Mouse (Mus musculus): ENCODE data around the gene Cox8a. TPM values are rescaled to one million over a fixed set of nuclear protein-coding genes. Genes with fewer than 3 reads are reported as not detected.

Cox8a gene
- polyA plus RNA-seq, 2 experiments: 478 to 909 TPM

DNA sequence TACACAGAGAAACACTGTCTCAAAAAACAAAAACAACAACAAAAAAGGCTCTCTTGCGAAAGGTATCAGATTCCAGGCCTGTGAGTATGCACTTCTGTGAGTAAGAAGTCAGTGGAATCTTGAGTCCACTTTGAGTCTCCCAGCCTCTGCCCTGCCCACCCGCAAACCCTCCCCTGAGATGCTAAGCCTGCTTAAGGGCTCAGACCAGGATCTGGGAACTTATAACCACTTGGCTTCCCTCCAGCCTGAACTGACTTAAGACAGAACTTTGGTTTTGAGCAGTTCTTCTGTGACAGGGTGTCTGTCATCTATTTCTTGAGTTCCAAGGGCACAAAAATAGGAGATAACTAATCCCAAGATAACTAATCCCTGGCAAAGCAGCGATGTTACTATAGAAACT is 4.4 kb downstream of the Cox8a start:
- 96% methylated on average over 3 of the region's 3 CpGs for WGBS
- ATAC-seq (ENCODE audit: low FRiP score, low read depth) (no peak), DNase-seq (ENCODE audit: low spot score) (no peak)
- Histone ChIP-seq H3K9me3 (ENCODE audit: control insufficient read depth, low read length) (no peaks in the 10 kb centered on the region), H3K27ac (replicated peaks; ENCODE audit: low read depth, low read length) (no peak overlapping the region), H3K36me3 (ENCODE audit: control insufficient read depth, insufficient read depth, low read length) (peaks cover 40% of the 10 kb centered on the region), H3K4me1 (ENCODE audit: control insufficient read depth, insufficient read depth, low read length) (peaks cover 11% of the 10 kb centered on the region), H3K27me3 (ENCODE audit: control insufficient read depth, insufficient read depth, low read length) (no peaks in the 10 kb centered on the region), H3K4me2 (replicated peaks; ENCODE audit: low read depth, low read length, severe bottlenecking) (no peak overlapping the region), H3K4me3 (replicated peaks; ENCODE audit: low read length) (no peak overlapping the region), H3K9ac (ENCODE audit: low read depth, low read length, severe bottlenecking) (no peak overlapping the region)
- no peak for TF ChIP-seq POLR2A (IDR thresholded peaks at IDR 0.05; ENCODE audit: borderline replicate concordance, extremely low read depth, insufficient read depth, insufficient read length)

GRCm38 (mm10) chr19:7212216-7212615 is 5.2 kb downstream of the Cox8a start:
- 71% methylated on average over 1 of the region's 1 CpGs for WGBS

DNA sequence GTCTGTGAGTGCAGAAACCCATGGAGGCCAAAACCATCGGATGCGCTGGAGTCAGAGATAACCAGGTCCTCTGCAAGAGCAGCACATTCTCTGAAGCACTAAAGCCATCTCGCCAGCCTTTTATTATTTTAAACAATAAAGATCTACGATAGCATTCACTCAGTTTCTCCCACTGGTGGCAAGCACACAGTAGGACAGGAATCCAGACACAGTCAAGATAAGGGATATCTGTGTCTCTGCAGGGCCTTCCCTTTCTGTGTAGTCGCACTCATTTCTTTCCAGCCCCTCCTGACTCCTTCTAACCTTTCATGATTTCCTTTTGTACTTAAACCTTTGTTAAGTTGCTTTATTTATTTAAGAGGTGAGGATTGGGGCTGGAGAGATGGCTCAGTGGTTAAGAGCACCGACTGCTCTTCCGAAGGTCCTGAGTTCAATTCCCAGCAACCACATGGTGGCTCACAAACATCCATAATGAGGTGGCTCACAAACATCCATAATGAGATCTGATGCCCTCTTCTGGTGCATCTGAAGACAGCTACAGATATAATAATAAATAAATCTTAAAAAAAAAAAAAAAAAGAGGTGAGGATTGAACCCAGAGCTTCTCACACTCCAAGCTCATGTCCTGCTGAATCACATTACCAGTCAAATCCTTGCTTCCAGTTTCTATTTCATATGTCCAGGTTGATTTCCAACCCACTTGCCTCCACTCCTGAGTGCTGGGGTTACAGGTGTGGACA is 7.3 kb downstream of the Cox8a start:
- no peak for TF ChIP-seq POLR2A (IDR thresholded peaks at IDR 0.05; ENCODE audit: borderline replicate concordance, extremely low read depth, insufficient read depth, insufficient read length)
- no peak overlapping the region for H3K27ac ChIP-seq (replicated peaks; ENCODE audit: low read depth, low read length)
- no peaks in the 10 kb centered on the region for H3K9me3 ChIP-seq (ENCODE audit: control insufficient read depth, low read length)
- no peak overlapping the region for H3K9ac ChIP-seq (ENCODE audit: low read depth, low read length, severe bottlenecking)
- peaks cover 11% of the 10 kb centered on the region for H3K4me1 ChIP-seq (ENCODE audit: control insufficient read depth, insufficient read depth, low read length)
- 90% methylated on average over 7 of the region's 7 CpGs for WGBS
- no peak for DNase-seq (ENCODE audit: low spot score)
- no peak for ATAC-seq (ENCODE audit: low FRiP score, low read depth)
- no peak overlapping the region for H3K4me2 ChIP-seq (replicated peaks; ENCODE audit: low read depth, low read length, severe bottlenecking)
- peaks cover 32% of the 10 kb centered on the region for H3K36me3 ChIP-seq (ENCODE audit: control insufficient read depth, insufficient read depth, low read length)
- no peak overlapping the region for H3K4me3 ChIP-seq (replicated peaks; ENCODE audit: low read length)
- no peaks in the 10 kb centered on the region for H3K27me3 ChIP-seq (ENCODE audit: control insufficient read depth, insufficient read depth, low read length)

More at GRCm38 (mm10) chr19:7212216-7212615, 5.2 kb downstream of the Cox8a start:
- DNase-seq (ENCODE audit: low spot score): no peak
- Histone ChIP-seq H3K4me1 (ENCODE audit: control insufficient read depth, insufficient read depth, low read length) (peaks cover 8% of the 10 kb centered on the region), H3K4me2 (replicated peaks; ENCODE audit: low read depth, low read length, severe bottlenecking) (no peak overlapping the region), H3K9me3 (ENCODE audit: control insufficient read depth, low read length) (no peaks in the 10 kb centered on the region), H3K27ac (replicated peaks; ENCODE audit: low read depth, low read length) (no peak overlapping the region), H3K4me3 (replicated peaks; ENCODE audit: low read length) (no peak overlapping the region), H3K27me3 (ENCODE audit: control insufficient read depth, insufficient read depth, low read length) (no peaks in the 10 kb centered on the region), H3K9ac (ENCODE audit: low read depth, low read length, severe bottlenecking) (no peak overlapping the region), H3K36me3 (ENCODE audit: control insufficient read depth, insufficient read depth, low read length) (peaks cover 40% of the 10 kb centered on the region)
- no peak for ATAC-seq (ENCODE audit: low FRiP score, low read depth)
- TF ChIP-seq POLR2A (IDR thresholded peaks at IDR 0.05; ENCODE audit: borderline replicate concordance, extremely low read depth, insufficient read depth, insufficient read length): no peak

DNA sequence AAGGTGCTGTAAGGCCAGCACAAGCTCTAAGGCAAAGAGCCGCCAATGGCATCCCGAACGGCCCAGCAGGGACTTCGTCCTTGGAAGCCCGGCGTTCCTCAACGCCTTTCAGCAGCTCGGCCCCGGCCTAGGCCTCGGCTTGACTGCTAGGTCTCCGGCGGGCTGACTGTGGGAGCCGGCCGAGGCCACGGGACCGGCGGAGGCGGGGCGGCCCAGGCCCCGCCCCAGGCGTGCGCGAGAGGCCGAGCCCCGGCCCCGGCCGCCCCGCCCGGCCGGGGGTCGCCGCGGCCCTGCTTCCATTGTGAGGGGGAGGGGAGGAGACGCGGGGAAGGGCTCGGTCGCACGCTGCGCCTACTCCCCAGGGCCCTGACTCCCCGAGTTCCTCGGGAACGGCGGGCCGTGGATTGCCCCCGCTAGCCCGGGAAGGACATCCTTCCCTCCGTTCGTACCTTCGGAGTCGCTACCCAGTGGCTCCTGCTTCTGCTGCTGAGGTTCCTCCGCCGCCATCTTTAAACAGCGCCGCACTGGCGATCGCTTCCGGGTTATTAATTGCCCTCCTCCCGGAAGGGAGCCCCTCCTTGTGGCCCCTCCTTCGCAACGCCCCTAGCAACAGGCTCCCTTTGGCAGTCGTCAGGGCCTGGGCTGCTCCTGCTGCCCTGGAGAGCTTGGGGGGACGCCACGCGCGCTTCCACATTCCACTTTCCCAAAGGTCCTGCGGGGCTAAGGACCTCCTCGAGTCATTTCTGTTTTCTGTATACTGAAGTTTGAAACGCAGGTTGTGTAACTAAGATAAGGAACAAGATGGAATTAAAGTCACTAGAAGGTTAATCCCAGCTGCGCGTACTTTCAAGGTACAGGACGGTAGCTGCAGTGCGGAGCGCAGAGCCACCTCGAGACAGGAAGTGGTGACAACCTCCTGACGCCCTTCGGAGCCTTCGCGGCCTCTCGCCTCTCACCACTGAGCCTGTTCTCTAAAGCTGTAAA is 11.4 kb downstream of the Cox8a start, which contains the start of gene Otub1:
Gene Otub1, minus strand, starts transcription at position 564 of the 984 bp plus-strand sequence.
- H3K4me3 ChIP-seq (replicated peaks; ENCODE audit: low read length): peak within 1 kb of the TSS; percentile 78
- WGBS: under 1% methylated on average over 59 of the region's 79 CpGs
- H3K27me3 ChIP-seq (ENCODE audit: control insufficient read depth, insufficient read depth, low read length): no peaks in the 10 kb centered on the region
- peak within 1 kb of the TSS; percentile 95 for H3K27ac ChIP-seq (replicated peaks; ENCODE audit: low read depth, low read length)
- TF ChIP-seq POLR2A (IDR thresholded peaks at IDR 0.05; ENCODE audit: borderline replicate concordance, extremely low read depth, insufficient read depth, insufficient read length): peak; percentile 56; the same call in 1 of the 2 replicates
- peak within 1 kb of the TSS; percentile 78 for H3K9ac ChIP-seq (ENCODE audit: low read depth, low read length, severe bottlenecking)
- peak within 1 kb of the TSS; percentile 62 for H3K4me2 ChIP-seq (replicated peaks; ENCODE audit: low read depth, low read length, severe bottlenecking)
- peaks cover 27% of the 10 kb centered on the region for H3K36me3 ChIP-seq (ENCODE audit: control insufficient read depth, insufficient read depth, low read length)
- DNase-seq (ENCODE audit: low spot score): peak; percentile 97
- ATAC-seq (ENCODE audit: low FRiP score, low read depth): peak; percentile 96
- no peaks in the 10 kb centered on the region for H3K9me3 ChIP-seq (ENCODE audit: control insufficient read depth, low read length)
- H3K4me1 ChIP-seq (ENCODE audit: control insufficient read depth, insufficient read depth, low read length): peaks cover 18% of the 10 kb centered on the region

DNA sequence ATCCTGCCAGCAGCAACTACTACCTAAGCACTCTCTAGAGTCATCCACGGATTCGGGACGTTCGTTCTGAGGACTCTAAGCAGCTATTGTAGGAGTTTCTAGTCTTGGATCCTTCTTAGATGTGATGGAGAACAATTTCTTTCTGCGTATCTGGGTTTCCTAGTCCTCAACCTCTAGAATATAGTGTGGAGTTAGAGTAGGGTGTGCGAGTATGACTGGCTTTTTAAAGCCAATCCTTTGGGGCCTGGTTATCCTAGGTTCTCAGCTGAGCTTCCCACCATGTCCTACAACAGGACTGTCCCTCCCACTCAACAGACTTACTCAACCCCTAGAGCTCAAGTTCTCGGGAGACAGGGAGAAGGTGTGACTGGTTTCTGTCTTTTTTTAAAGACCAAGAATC is 12.1 kb downstream of the Cox8a start:
- H3K4me1 ChIP-seq (ENCODE audit: control insufficient read depth, insufficient read depth, low read length): peaks cover 18% of the 10 kb centered on the region
- H3K9me3 ChIP-seq (ENCODE audit: control insufficient read depth, low read length): no peaks in the 10 kb centered on the region
- no peaks in the 10 kb centered on the region for H3K27me3 ChIP-seq (ENCODE audit: control insufficient read depth, insufficient read depth, low read length)
- 27% methylated on average over 7 of the region's 7 CpGs for WGBS
- H3K36me3 ChIP-seq (ENCODE audit: control insufficient read depth, insufficient read depth, low read length): peaks cover 34% of the 10 kb centered on the region
- DNase-seq (ENCODE audit: low spot score) (no peak), ATAC-seq (ENCODE audit: low FRiP score, low read depth) (no peak)
- H3K4me2 ChIP-seq (replicated peaks; ENCODE audit: low read depth, low read length, severe bottlenecking): peak overlapping the region; percentile 62
- peak overlapping the region; percentile 95 for H3K27ac ChIP-seq (replicated peaks; ENCODE audit: low read depth, low read length)
- TF ChIP-seq POLR2A (IDR thresholded peaks at IDR 0.05; ENCODE audit: borderline replicate concordance, extremely low read depth, insufficient read depth, insufficient read length): no peak
- H3K9ac ChIP-seq (ENCODE audit: low read depth, low read length, severe bottlenecking): peak overlapping the region; percentile 78
- H3K4me3 ChIP-seq (replicated peaks; ENCODE audit: low read length): peak overlapping the region; percentile 78
